In the genomic region with DNA sequence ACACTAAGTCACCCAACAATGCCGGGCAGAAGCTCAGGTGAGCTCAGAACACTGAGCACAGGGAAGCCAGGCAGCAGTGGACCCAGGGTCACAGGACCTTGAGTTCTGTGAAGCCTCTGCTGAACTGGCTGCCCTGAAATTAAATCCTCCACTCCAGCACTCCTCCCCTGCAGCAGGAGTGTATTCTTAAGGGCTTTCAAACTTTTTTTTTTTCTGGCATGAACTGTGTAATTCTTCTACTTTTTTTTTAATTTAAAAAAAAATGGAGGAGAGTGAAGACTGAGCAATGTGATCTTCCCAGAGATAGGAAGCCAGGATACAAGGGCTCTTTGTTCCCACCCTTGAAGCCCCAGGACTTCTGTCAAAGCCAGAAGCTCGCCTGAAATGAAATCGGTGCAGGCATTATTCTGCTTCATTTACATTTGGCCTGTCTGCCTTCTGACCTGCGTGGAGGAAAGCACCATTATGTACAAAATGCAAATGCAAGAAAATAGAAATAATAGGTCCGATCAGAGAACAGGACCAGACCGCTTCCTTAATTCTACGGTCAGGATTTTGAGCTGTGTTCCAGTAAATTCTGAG, we compare ENCODE assay signal across 10 mouse cellular contexts.
DNase-seq lines count a peak whose midpoint lies in the region; ATAC-seq and TF ChIP-seq lines count a peak whose summit lies in the region.
"Had no signal": no experiment of that assay in that cellular context is flagged by ENCODE, and none has a peak within 500 bp of the region (broad histone marks: within the 10 kb centered on the region; RNA-seq: fewer than 3 reads in every experiment).

No protein-coding gene starts in this region.

- H3K4me3 ChIP-seq in heart, embryonic 15.5 days: no peak overlapping the region
- peak overlapping the region; percentile 21; the same call in 1 of the 2 replicates for H3K4me3 ChIP-seq in embryonic facial prominence, embryonic 10.5 days
- H3K4me3 ChIP-seq in hindbrain, embryonic 15.5 days: no peak overlapping the region
- H3K4me3 ChIP-seq in midbrain, embryonic 16.5 days (ENCODE audit: low read depth, low read length): no peak overlapping the region
- no peak overlapping the region for H3K4me3 ChIP-seq in liver, postnatal 0 days (ENCODE audit: low read depth, low read length)
- H3K4me3 ChIP-seq: heart, adult 2 months; liver, embryonic 13.5 days had no signal

- H3K36me3 ChIP-seq in heart, embryonic 15.5 days: no peaks in the 10 kb centered on the region
- H3K36me3 ChIP-seq in embryonic facial prominence, embryonic 10.5 days (replicated peaks): no peaks in the 10 kb centered on the region
- H3K36me3 ChIP-seq in hindbrain, embryonic 15.5 days: no peaks in the 10 kb centered on the region
- H3K36me3 ChIP-seq in midbrain, embryonic 16.5 days (ENCODE audit: control insufficient read depth, insufficient read depth, low read length): no peaks in the 10 kb centered on the region
- no peaks in the 10 kb centered on the region for H3K36me3 ChIP-seq in liver, postnatal 0 days (replicated peaks; ENCODE audit: insufficient read depth, low read length)
- H3K36me3 ChIP-seq: liver, embryonic 13.5 days had no signal

- H3K4me1 ChIP-seq in heart, embryonic 15.5 days (replicated peaks): peaks cover 45% of the 10 kb centered on the region
- H3K4me1 ChIP-seq in embryonic facial prominence, embryonic 10.5 days: peaks cover 73% of the 10 kb centered on the region
- H3K4me1 ChIP-seq in hindbrain, embryonic 15.5 days (replicated peaks): peaks cover 36% of the 10 kb centered on the region
- peaks cover 17% of the 10 kb centered on the region for H3K4me1 ChIP-seq in midbrain, embryonic 16.5 days (ENCODE audit: control insufficient read depth, insufficient read depth, low read length)
- H3K4me1 ChIP-seq in liver, postnatal 0 days (ENCODE audit: insufficient read depth): no peaks in the 10 kb centered on the region
- H3K4me1 ChIP-seq: liver, embryonic 13.5 days had no signal

- H3K27ac ChIP-seq in heart, embryonic 15.5 days: peak overlapping the region; percentile 92
- H3K27ac ChIP-seq in embryonic facial prominence, embryonic 10.5 days (replicated peaks): peak overlapping the region; percentile 88
- H3K27ac ChIP-seq in hindbrain, embryonic 15.5 days (replicated peaks): peak overlapping the region; percentile 78
- peak overlapping the region; percentile 74 for H3K27ac ChIP-seq in midbrain, embryonic 16.5 days (ENCODE audit: low read length)
- H3K27ac ChIP-seq in liver, postnatal 0 days (ENCODE audit: low read depth): no peak overlapping the region
- H3K27ac ChIP-seq: heart, adult 2 months; liver, embryonic 13.5 days had no signal

- no peak overlapping the region for H3K9ac ChIP-seq in heart, embryonic 15.5 days
- no peak overlapping the region for H3K9ac ChIP-seq in hindbrain, embryonic 15.5 days
- 0 out of 2 replicates have a peak overlapping the region, but pooled peaks have one; percentile 10 for H3K9ac ChIP-seq in midbrain, embryonic 16.5 days (ENCODE audit: low read depth, low read length)
- no peak overlapping the region for H3K9ac ChIP-seq in liver, postnatal 0 days (replicated peaks)
- H3K9ac ChIP-seq: liver, embryonic 13.5 days had no signal

- no peak for ATAC-seq in heart, embryonic 15.5 days (replicated peaks; ENCODE audit: insufficient number of reproducible peaks, insufficient read depth, low FRiP score, low read depth)
- peak; percentile 62 for ATAC-seq in hindbrain, embryonic 15.5 days (ENCODE audit: low FRiP score, low read depth)
- peak; percentile 59; the same call in 1 of the 2 replicates for ATAC-seq in midbrain, embryonic 16.5 days
- no peak for ATAC-seq in CD4-positive, CD25-positive, alpha-beta regulatory T cell, adult 4 months
- ATAC-seq in liver, postnatal 0 days: no peak

- H3K9me3 ChIP-seq in heart, embryonic 15.5 days (replicated peaks): no peaks in the 10 kb centered on the region
- no peaks in the 10 kb centered on the region for H3K9me3 ChIP-seq in embryonic facial prominence, embryonic 10.5 days
- H3K9me3 ChIP-seq in hindbrain, embryonic 15.5 days: no peaks in the 10 kb centered on the region
- H3K9me3 ChIP-seq in midbrain, embryonic 16.5 days (replicated peaks; ENCODE audit: control insufficient read depth, low read length, poor library complexity, severe bottlenecking): no peaks in the 10 kb centered on the region
- H3K9me3 ChIP-seq in liver, postnatal 0 days (ENCODE audit: low read length): no peaks in the 10 kb centered on the region
- H3K9me3 ChIP-seq: liver, embryonic 13.5 days had no signal

- peaks cover 5% of the 10 kb centered on the region; the same call in 1 of the 2 replicates for H3K27me3 ChIP-seq in heart, embryonic 15.5 days
- peaks cover 28% of the 10 kb centered on the region for H3K27me3 ChIP-seq in embryonic facial prominence, embryonic 10.5 days (replicated peaks; ENCODE audit: low read depth, poor library complexity, severe bottlenecking)
- H3K27me3 ChIP-seq in hindbrain, embryonic 15.5 days: no peaks in the 10 kb centered on the region
- no peaks in the 10 kb centered on the region for H3K27me3 ChIP-seq in midbrain, embryonic 16.5 days (ENCODE audit: control insufficient read depth, insufficient read depth, low read depth, low read length)
- 0 out of 2 replicates have a peak, but pooled peaks cover 3% of the 10 kb centered on the region for H3K27me3 ChIP-seq in liver, postnatal 0 days (ENCODE audit: insufficient read depth, low read length)
- H3K27me3 ChIP-seq: liver, embryonic 13.5 days had no signal

- 58% methylated on average over 7 of the region's 7 CpGs for WGBS in heart, embryonic 15.5 days
- 21% methylated on average over 7 of the region's 7 CpGs for WGBS in embryonic facial prominence, embryonic 10.5 days
- 12% methylated on average over 7 of the region's 7 CpGs for WGBS in hindbrain, embryonic 15.5 days
- 6% methylated on average over 7 of the region's 7 CpGs for WGBS in midbrain, embryonic 16.5 days
- 56% methylated on average over 7 of the region's 7 CpGs for WGBS in liver, postnatal 0 days (ENCODE audit: insufficient replicate concordance)

- no peak for TF ChIP-seq EP300 in liver, postnatal 0 days (IDR thresholded peaks at IDR 0.05; ENCODE audit: low read depth)

- peak overlapping the region; percentile 36; the same call in 1 of the 2 replicates for H3K4me2 ChIP-seq in heart, embryonic 15.5 days
- H3K4me2 ChIP-seq in hindbrain, embryonic 15.5 days: 0 out of 2 replicates have a peak overlapping the region, but pooled peaks have one; percentile 18
- peak overlapping the region; percentile 14; the same call in 1 of the 2 replicates for H3K4me2 ChIP-seq in midbrain, embryonic 16.5 days (ENCODE audit: low read length)
- no peak overlapping the region for H3K4me2 ChIP-seq in liver, postnatal 0 days (ENCODE audit: low read depth, low read length)
- H3K4me2 ChIP-seq: liver, embryonic 13.5 days had no signal

- TF ChIP-seq CTCF in liver, postnatal 0 days (IDR thresholded peaks at IDR 0.05; ENCODE audit: low read depth): no peak

- DNase-seq in heart, adult 9 months (ENCODE audit: low spot score in 2 of 2): no peak
- peak; percentile 43 for DNase-seq in embryonic facial prominence, embryonic 10.5 days (ENCODE audit: low spot score)
- DNase-seq in liver, postnatal 0 days: no peak
- DNase-seq in ovary, postnatal 10 days (ENCODE audit: low spot score): no peak
- DNase-seq: liver, embryonic 13.5 days had no signal

Comparison
In these comparisons a context has a peak if more than half of its experiments do, and no peak if none do; other contexts are left out.
1. ATAC-seq: peak in hindbrain, embryonic 15.5 days (single experiment) and midbrain, embryonic 16.5 days (single experiment); none in heart, embryonic 15.5 days (single experiment), CD4-positive, CD25-positive, alpha-beta regulatory T cell, adult 4 months (single experiment) and liver, postnatal 0 days (single experiment).